Mouse (Mus musculus) layer of hippocampus, adult 9-10 months (tissue): ENCODE measurements around the gene 1700057G04Rik.

ENCODE experiments used
- DNase-seq: peaks from one replicate; pipeline ENCODE4 v3.0.0; 2022; ENCODE audit warnings: low spot score

1700057G04Rik gene

DNA sequence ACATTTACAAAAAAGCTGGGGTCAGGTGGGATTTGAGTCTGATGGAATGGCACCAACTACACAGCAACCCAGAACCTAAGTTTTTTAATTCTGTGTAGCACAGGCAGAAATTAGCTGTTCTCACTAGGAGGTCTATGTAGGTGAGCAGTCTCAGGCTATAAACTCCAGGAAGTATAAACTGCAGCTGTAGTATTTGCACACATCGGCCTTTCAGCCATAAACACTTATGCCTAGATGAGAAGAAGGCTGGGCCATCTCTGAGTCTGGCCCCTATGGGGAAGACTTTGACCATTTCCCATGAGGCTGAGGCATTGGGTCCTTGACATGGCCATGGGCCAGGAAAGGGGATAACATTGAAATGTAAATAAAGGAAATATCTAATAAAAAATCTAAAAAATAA is 76.7 kb downstream of the 1700057G04Rik start:
- no peak for DNase-seq

DNA sequence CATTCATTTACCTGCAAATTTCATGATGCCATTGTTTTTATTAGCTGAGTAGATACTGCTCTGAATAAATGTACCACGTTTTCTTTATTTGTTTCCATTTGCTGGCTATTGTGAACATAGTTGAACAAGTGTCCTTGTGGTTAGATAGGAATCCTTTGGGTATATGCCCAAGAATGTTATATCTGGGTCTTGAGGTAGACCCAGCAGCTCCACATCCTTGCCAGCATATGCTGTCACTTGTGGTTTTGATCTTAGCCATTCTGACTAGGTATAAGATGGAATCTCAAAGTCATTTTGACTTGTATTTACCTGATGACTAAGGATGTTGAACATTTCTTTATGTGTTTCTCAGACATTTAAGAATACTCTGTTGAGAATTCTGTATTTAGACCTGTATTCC is 77.7 kb downstream of the 1700057G04Rik start:
- no peak for DNase-seq

DNA sequence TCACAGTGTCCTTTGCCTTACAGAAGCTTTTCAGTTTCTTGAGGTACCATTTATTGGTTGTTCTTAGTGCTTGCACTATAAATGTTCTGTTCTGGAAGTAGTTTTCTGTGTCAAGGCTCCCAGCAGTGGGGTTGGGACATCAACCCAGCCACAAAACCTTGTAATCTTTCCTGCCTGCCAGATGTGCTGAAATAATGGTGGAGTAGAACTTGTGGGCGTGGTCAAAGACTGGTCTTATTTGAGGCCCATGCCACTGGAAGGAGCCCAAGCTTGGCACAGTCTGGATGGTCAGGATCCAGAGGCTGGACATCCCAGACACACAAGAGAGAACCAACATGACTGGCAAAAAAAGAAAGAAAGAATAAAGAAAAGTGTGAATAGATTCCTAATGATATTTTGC is 78.2 kb downstream of the 1700057G04Rik start:
- DNase-seq, result no peak

DNA sequence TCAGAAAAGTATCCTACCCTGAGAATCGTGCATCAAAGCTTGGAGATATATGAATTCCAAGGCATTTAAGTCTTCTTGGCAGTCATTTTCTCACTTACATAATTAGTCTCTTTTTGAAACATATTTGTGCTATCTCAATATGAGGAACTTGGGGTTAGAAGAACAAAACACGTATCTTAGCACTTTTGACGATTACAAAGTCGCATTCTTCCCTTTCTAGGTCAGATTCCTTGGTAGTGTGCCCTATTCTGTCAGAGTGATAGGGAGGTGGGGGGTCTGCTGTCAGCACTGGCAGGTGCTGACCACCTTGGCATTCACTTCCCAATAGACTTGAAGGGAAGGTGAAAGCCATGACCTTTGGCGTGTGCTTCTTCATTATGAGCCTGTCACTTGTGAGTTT is 93.5 kb downstream of the 1700057G04Rik start:
- DNase-seq, result no peak
